Mouse (Mus musculus) ovary, postnatal 14 days (tissue): ENCODE results near the gene Stk16.
"Not testable (repeated sequence)": the region's sequence is repeated elsewhere in the genome, so short reads cannot be mapped to it uniquely, and the experiment has no call there.

Experiments used
- DNase-seq: peaks from one replicate; pipeline ENCODE4 v3.0.0; 2022; ENCODE audit warnings: low spot score

Gene Stk16

GRCm38 (mm10) chr1:75213096-75213495, 2.5 kb downstream of the Stk16 start:
- DNase-seq, result no peak

GRCm38 (mm10) chr1:75214442-75214841, 3.8 kb downstream of the Stk16 start:
- DNase-seq, result no peak

DNA sequence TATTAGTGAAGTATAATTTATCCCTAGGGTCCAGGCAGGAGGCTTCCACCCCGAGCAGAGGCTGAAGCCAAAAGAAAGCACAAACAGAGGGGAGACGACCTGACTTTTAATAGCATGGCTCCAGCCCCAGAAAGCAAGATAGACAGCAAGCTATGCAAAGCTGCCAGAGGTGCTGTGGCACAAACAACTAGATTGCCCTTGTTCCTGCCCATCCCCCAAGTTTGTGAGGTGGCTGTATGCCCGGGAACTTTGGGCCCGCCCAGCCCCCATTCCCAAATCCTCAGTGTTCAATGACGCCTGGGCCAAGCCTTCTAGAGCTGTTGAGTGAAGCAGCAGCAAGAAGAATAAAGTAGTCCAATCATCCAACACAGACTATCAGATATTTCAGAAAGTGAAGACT, 4.2 kb downstream of the Stk16 start:
- DNase-seq, result no peak

DNA sequence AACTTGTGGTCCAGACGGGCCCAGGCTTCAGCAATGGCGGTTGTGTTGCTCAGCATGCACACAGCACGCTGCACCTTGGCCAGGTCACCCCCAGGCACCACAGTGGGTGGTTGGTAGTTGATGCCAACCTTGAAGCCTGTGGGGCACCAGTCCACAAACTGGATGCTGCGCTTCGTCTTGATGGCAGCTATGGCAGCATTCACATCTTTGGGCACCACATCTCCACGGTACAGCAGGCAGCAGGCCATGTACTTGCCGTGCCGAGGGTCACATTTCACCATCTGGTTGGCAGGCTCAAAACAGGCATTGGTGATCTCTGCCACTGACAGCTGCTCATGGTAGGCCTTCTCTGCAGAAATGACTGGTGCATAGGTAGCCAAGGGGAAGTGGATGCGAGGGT, 5.1 kb downstream of the Stk16 start:
- no peak for DNase-seq

DNA sequence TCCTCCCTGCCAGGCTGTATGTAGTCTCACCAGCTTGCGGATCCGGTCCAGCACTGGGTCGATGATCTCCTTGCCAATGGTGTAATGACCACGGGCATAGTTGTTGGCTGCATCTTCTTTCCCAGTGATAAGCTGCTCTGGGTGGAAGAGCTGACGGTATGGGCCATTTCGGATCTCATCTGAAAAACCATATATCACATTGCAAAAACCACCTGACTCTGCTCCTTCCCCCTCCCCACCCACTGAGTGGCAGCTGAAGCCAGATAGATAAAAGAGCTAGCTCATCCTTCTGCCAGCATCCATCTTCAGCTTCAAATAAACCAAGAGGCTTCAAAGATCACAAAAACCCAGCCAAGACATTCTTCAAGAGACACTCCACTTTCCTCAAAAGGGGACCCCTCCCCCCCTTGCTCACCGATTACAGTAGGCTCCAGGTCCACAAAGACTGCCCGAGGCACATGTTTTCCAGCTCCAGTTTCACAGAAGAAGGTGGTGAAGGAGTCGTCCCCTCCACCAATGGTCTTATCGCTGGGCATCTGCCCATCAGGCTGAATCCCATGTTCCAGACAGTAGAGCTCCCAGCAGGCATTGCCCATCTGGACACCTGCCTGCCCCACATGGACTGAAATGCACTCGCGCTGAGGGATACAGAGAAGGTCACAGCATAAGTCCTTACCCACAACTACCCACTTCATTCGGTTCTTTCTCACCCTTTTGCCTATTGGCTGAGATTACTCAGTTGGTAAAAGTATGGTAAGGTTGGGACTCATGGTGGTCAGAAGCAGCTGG, 6.4 kb downstream of the Stk16 start:
- no peak for DNase-seq

DNA sequence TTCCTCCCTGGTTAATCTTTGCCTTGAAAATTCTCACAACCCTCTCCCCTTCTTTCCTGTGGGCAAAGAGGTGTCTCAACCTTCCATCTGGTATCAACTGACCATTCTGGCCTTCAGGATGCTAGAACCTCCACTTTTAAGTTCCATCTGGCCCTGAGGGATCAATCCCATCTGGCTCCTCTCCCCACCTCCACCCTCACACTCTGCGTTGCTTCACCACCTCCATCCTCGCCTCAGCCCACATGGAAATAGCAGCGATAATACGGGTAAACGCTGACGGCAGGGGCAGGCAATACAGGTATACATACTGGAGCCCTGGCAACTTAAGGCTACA, 7.2 kb downstream of the Stk16 start:
- DNase-seq, result no peak

GRCm38 (mm10) chr1:75218227-75219001, 7.8 kb downstream of the Stk16 start:
- peak; percentile 12 for DNase-seq

DNA sequence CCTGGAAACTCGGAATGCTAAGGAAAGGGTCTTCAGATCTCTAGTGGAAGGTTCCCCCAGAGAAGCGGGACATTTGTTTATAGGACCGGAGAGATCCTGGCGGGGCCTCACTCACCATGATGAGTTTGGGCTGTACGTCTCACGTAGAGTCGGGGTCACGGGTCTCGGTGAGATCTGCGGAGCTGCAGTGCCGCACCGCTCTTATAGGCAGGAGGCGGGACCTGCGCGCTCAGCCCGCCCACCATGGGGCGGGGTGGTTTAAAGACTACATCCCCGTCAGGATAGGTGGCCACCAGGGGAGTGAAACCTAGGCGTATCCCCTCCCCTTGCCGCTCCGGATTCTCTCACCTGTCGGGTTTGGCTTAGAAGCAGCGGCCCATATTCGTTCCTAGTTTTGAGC, 8.4 kb downstream of the Stk16 start:
- peak; percentile 67 for DNase-seq

- DNase-seq, result no peak
These were observed 8.9 kb downstream of the Stk16 start, which contains the start of gene Tuba4a for GRCm38 (mm10) chr1:75219531-75219930. Gene Tuba4a (minus strand): TSS chr1:75219865.

DNA sequence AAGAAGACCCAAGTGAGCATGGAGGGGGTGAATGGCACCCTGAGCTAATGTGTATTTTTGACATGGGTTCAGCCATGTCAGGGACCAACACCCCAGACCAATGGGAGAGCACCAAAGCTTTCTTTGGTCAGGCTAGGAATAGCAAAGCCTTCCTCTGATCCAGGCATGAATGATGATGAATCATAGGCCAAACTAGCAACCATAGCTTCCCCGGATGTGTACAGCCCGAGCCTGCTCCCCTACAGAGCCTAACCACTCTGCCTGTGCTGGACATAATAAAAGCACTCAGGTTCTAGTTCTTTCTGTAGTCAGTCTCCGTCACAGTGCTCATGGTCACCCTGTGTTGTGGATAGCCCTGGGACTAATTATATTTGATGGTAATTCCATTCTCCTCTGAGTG, 10.9 kb downstream of the Stk16 start:
- no peak for DNase-seq

DNA sequence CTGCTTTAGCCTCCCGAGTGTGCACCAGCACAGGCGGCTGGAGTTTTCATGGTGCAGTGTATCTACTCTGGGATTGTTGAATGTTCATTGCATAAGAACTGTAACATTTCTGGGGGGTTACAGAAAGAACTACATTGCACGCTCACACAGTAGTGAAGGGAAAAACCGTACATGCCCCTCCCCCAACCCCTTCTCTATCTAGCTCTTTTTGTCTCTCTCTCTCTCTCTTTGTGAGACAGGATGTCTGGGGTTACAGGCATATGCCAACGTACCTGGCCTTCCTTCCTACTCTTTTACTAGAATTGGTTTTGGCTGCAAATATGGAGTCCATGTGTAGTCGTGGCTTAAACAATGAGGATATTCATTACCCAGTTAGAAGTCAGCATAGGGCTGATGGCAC, 12.3 kb downstream of the Stk16 start:
- no peak for DNase-seq

DNA sequence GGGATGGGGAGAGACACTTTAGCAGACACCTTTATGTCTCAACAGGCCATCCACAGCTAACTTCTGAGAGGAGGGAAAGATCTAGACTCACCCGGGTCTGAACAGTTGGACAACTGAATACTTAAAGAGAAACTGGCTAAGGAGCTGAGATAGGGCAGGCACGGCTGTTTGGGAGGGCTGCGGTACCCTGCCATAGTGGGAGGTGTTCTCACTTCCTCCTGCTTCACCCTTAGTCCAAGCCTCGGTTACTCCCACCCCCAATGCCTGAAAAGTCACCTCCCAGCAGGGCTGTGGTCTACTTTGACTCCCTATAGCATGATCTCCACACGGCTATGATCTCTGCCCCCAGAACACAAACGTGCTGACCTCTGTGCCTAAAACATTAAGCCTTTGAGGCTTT, 12.9 kb downstream of the Stk16 start:
- DNase-seq, result no peak

DNA sequence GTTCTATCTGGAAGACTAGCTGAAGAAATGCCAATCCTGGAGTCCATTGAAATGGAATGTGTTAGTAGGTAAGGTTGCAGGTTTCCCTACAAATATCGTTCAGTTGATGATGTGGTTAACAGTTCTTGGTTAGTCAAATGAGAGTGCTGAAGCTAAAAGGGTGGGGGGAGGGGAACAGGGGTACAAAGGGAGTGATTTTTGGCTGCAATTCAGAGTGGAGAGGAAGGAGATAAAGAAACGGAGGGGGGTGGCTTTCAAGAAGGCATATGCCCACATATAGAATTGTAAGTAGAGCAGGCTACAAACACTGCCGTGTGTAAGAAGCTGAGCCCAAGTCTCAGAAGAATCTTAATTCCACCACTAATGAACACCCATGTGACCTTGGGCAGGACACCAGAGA, 14.8 kb downstream of the Stk16 start:
- DNase-seq, result no peak

- no peak for DNase-seq
These were observed 15.5 kb downstream of the Stk16 start for GRCm38 (mm10) chr1:75226138-75226537.

DNA sequence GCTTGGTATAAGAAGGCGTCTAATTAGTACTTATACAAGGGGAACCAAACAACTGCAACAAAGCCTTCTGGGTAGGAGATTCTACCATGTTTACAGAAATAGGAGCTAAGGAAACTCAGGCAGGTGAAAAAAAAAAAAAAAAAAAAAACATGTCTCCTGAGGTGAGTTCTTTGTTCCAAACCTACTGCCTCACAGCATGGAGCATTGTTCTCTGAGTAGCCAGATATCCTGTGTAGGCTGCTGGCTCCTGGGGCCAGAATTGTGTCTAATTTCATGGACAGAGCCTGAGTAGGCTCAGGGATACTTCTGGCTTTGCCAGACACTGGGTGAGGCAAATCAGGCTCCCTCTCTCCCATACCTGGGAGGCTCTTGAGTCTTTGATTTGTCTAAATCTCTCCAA, 17.0 kb downstream of the Stk16 start:
- DNase-seq, result no peak

GRCm38 (mm10) chr1:75229158-75229557, 18.5 kb downstream of the Stk16 start:
- no peak for DNase-seq

GRCm38 (mm10) chr1:75230335-75230994, 19.8 kb downstream of the Stk16 start:
- DNase-seq, result no peak

GRCm38 (mm10) chr1:75231224-75231623, 20.6 kb downstream of the Stk16 start:
- no peak for DNase-seq

DNA sequence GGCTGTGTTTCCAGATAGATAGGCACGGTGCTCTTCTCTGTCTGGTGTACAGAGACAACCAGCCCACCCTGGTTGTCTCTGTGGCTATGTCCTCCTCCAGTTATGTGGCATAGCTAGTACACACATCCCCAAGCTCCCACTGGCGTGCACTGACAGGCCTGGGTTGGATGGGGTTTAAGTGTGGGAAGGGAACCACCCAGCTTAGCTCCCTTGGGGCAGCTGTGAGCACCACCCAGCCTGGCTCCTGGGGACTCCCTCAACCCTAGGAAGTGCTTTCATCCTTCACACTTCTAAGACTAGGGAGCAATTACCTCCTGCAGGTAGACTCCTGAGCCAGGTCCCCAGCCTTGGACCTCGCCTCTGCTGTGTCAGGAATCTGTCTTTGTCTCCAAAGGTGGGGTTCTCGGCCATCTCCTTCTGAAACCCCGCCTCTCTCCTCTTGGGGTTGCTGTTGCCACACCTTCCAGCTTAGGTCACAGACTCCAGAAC, 21.1 kb downstream of the Stk16 start, which contains the start of gene A630095N17Rik:
TSS of gene A630095N17Rik (minus strand) at position 439 of the 489 bp plus-strand sequence.
- DNase-seq, result no peak

GRCm38 (mm10) chr1:75232489-75232888, 21.9 kb downstream of the Stk16 start:
- DNase-seq, result not testable (repeated sequence)

DNA sequence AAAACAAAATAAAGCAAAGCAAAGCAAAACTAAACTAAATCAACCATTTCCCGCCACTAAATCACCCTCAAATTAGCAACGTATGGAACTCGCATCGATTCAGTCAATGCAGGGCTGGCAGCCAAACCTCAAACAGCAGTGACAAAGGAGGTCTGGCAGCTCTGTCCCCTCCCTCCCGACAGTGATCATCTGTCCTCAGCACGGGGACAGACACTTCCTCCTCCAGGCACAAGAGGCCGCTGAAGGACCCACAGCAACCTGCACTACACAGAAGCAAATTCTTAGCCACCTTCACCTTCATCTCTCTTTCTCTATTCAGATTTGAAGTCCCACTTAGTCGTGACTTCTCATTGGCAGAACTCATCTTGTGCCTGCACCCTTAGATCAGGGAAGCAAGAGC, 24.0 kb downstream of the Stk16 start:
- peak; percentile 25 for DNase-seq

- peak; percentile 69 for DNase-seq
These were observed 25.7 kb downstream of the Stk16 start, which contains the start of gene Dnajb2 for GRCm38 (mm10) chr1:75236117-75237050. Gene Dnajb2 (plus strand): TSS chr1:75236406.
